Mouse (Mus musculus) kidney, adult 2 months (tissue): ENCODE measurements around the gene Phkb.

Experiments used
- CTCF ChIP-seq: fragments of 200-500 bp; conservative IDR thresholded peaks from 2 replicates; pipeline ENCODE4 v1.5.1; 2011; ENCODE audit warnings: low read depth, mild to moderate bottlenecking, control low read depth, low read length, moderate library complexity, mixed read lengths; ENCODE audit not compliant: insufficient read depth, insufficient read length
- POLR2A ChIP-seq: fragments of 200-500 bp; IDR thresholded peaks from one replicate; pipeline ENCODE4 v1.6.1; 2011; ENCODE audit warnings: low read depth, low read length, control low read depth

- TF ChIP-seq CTCF (no peak), POLR2A (no peak)
These were observed 44.1 kb downstream of the Phkb start for GRCm38 (mm10) chr8:85884811-85885210.
